Mouse (Mus musculus): Measurements from ENCODE around the gene E4f1. TPM values are rescaled to one million over a fixed set of nuclear protein-coding genes. Genes with fewer than 3 reads are reported as not detected.

Gene E4f1
- 10 to 100 TPM; 64.4 to 88.9 TPM for total RNA-seq (2023)

DNA sequence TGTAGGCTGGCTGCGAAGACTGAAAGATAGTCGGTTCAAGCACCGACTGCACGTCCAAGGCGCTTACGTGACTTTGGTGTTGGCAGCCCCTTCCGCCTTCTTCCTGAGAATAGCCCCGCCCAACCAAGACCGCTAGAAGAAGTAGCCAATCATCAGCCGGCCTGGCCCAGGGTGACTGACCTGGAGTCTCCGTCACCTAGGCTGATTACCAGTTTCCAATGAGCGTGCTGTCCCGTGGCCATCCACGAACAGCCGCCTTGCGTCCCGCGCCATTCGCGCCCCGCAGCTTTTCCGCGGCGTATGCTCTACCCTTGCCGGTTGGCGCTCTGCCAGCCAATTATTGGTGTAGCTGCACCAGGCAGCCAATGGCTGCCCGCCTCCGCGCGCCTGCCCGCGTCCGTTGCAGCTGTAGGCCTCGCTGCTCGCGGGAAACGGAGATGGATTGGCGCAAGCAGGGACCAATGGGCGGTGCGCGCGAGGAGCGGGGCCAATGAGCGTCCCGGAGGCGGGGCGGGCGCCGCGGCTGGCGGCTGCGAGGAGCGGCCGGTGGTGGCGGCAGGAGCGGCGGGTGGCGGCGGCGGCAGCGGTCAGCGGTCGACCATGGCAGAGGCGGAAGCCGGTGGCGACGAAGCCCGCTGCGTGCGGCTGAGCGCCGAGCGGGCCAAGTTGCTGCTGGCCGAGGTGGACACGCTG is at the start of gene E4f1, which contains the start of gene Pgp:
E4f1 (minus strand) TSS at position 404 of the 693 bp plus-strand sequence.
Pgp (plus strand) TSS at position 483 of the 693 bp plus-strand sequence.

DNA sequence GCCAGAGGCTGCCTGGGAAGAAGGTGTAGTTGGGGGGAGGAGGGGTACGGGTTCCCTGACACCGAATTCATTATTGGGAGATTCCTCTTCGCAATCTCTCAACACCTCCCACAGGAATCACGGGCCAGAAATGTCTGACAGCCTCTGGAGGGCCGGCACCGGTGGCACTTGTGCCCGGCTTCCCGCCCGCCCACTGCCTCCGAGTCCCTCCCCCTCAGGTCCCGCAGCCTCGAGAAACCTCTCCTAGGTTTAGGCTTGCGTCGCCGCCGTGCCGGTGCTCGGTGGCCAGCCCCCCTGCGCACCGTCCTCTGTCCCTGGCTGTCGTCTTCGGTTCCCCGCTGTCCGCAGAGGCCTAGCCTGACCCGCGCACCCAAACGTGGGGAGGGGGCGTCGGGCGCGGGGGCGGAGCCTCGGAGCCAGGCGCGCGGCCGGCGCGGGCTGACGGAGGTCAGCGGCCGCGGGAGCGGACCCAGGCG is 18.1 kb upstream of the E4f1 start, which contains the start of gene Caskin1:
Caskin1 (plus strand) TSS at position 416 of the 476 bp plus-strand sequence.

DNA sequence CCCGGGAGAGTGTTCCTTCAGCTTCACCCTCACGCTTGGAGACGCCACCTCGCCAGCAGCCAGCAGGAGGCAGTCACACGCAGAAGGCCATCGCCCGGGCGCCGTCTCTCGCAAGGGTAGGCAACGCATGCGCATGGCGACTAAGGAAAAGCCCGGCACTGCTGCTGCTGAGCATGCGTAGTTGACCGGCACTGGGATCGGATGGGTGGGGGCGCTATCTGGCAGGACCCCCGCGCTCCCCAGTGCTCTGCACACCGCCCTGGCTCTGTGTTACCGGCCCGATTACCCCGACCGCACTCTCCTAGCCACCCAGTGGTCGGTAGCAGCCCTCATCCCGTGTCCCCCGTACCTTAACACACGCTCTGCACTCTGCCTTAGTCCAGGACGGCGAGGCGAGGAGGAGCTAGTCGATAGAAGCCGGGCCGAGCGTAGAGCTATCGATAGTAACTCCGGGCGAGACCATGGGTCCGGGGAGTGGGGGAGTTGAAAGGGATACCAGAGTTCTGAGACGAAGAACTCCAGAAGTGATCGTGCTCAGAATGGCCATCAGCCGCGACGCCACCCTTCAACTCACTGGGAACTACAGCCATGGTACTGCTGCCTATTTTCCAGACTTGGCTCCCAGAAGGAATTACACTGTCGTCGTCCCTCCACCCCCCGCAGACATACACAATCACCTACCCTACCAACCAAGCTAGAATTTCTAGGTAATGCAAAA is 8.7 kb upstream of the E4f1 start, which contains the start of gene Mlst8:
Mlst8 (minus strand) TSS at position 416 of the 718 bp plus-strand sequence.

DNA sequence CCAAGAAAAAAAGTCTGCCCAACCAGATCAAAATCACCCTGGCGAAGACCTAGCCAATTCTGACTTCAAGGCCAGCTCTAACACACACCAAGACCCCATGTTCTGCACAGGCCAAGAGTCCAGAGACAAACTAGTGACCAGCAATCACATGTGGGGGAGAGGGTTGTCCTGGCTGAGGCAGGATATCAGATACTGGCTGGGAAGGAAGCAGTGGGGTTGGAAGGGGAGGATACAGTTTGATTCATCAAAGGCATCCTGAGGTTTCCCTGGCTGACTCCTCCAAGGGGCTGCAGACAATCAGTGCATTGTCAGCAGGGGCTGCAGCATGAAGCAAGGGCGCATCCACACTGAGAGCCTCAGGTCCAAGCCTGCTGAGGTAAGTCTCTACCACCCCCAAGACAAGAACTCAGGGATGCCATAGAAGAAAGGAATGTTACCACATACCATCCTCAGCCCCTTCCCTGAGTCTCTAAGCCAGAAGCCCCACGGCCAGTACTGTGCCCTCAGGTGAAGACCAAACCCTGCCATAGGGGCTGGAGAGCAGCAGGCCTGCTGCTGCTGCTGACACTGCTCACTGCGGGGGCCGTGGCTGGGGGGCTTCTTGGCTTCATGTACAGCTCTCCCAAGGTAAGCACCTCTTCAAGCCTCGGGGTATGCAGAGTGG is 3.6 kb upstream of the E4f1 start, which contains the start of gene Bricd5:
Bricd5 (plus strand) TSS at position 273 of the 664 bp plus-strand sequence.

DNA sequence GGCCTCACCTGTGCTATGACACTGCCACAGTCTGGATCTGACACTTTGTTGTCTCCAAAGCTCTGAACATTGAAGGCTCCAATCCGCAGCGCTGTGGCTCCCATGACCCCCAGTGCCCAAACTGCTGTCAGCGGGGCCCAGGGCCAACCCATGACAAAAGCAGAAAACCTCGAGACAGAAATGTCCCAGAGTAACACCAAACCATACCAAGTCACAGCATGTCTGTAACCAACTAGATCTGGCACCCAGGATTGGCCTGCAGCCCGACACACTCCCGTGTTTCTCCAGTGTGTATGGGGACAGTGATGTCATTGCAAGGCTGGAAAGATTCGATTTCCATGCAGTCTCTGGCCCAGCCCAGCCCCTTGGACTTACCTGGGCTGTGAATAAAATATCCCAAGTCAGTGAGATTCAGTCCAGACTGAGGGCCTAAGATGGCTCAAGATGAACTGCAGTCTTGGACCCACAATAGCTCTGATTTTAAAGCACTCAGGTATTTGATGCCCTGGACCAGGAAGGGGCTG is 27.4 kb downstream of the E4f1 start, which contains the start of gene Dnase1l2:
Dnase1l2 (minus strand) TSS at position 474 of the 524 bp plus-strand sequence.

DNA sequence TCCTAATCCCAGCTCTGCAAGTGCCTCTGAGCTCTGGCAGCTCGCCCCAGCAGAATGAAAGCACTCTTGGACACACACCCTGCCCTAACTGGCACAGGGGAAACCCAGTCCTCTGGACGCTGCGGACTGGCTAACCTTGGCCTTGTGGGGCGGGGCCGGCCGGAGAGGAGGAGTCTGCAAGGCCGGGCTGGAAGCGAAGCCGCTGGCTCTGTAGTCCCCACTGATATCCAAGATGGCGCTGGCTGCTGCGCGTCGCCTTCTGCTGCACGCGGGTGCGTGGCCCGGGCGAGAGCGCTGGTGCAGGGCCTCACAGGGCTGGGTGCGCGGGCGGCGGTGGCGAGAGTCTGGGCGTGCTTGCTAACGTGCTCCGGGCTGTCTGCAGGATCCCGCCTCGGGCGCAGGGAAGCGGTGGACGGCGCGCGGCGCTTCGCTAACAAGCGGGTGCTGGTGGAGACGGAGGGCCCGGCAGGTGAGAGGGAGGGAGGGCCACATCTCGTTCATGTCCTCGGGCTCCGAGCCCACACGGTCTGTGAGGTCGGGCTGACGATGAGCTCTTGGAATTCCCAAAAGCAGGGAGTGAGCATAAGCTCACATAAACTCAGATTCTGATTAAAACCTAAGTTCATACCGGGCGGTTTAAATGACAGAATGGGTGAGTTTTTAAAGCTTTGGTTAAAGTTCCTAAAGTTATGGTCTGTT is 43.5 kb downstream of the E4f1 start, which contains the start of gene Eci1:
Eci1 (plus strand) TSS at position 171 of the 699 bp plus-strand sequence.

DNA sequence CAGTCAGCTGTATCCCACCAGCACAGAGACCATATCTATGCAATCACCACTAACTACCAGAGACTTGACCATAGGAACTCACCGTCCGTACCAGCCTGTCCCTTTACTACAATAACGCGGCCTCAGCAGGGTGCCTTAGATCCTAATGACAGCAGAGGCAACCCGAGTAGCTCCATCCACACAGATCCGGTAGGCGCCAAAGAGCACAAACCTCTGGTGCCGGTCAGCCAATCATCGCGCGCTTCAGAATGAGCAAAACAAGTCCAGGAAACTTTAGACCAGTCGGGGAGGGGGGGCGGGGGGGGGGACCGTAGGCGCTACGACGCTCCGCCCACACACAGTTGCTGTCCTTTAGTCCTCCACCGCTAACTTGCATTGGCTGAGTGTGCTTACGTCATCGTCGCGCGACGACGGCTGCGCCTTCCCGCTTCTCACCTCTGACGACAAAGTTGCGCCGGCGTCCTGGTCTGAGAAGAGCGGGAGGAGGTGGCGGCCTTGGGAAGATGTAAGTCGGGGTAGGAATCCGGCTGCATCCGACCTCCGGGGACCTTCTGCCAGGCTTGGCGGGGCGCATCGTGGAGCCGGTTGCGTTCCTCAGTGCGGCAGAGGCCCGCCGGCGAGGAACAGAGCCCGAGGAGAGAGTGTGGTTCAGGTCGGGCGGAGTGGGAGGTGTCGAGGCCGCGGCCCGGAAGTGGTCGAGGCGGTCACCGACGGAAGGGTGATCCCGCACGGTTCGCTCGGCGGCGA is 55.7 kb downstream of the E4f1 start, which contains the start of gene Rnps1:
Rnps1 (plus strand) TSS at position 336 of the 747 bp plus-strand sequence.

Other genes starting within 250 kb of the E4f1 start
- gene Tedc2, start 249.5 kb downstream of the E4f1 start, total RNA-seq (2023) = 1 to 10 TPM; 7.3 to 8.3 TPM
- 10 to 100 TPM in 1 of 2 experiments, 1 to 10 TPM in 1; 7.7 to 10.2 TPM for gene Ccnf, start 218.8 kb downstream of the E4f1 start, total RNA-seq (2023)
- gene Abca17, start 119.2 kb downstream of the E4f1 start, total RNA-seq (2023) = under 1 TPM in 1 of 2 experiments, not detected in 1; 0.23 TPM
- gene Abca3, start 118.4 kb downstream of the E4f1 start, total RNA-seq (2023) = 10 to 100 TPM; 43.3 to 52.2 TPM
- 100 to 1,000 TPM; 153 to 159 TPM for gene Rnps1, start 55.7 kb downstream of the E4f1 start, total RNA-seq (2023)
- 10 to 100 TPM; 17.3 to 17.4 TPM for gene Eci1, start 43.7 kb downstream of the E4f1 start, total RNA-seq (2023)
- gene Dnase1l2, start 27.2 kb downstream of the E4f1 start, total RNA-seq (2023) = 1 to 10 TPM; 5.6 to 6.0 TPM
- gene Pgp, start 79 bp upstream of the E4f1 start, total RNA-seq (2023) = 10 to 100 TPM; 15.5 to 17.4 TPM
- gene Bricd5, start 3.6 kb upstream of the E4f1 start, total RNA-seq (2023) = 1 to 10 TPM in 1 of 2 experiments, under 1 TPM in 1; 0.76 to 1.2 TPM
- gene Mlst8, start 8.8 kb upstream of the E4f1 start, total RNA-seq (2023) = 10 to 100 TPM; 27.6 to 29.2 TPM
- not detected for gene Caskin1, start 18.3 kb upstream of the E4f1 start, total RNA-seq (2023)
- gene Traf7, start 57.6 kb upstream of the E4f1 start, total RNA-seq (2023) = 100 to 1,000 TPM; 162 to 172 TPM
- 1 to 10 TPM; 1.8 to 2.0 TPM for gene Rab26, start 63.9 kb upstream of the E4f1 start, total RNA-seq (2023)
- 100 to 1,000 TPM; 103 to 104 TPM for gene Pkd1, start 79.5 kb upstream of the E4f1 start, total RNA-seq (2023)
- gene Tsc2, start 162.3 kb upstream of the E4f1 start, total RNA-seq (2023) = 10 to 100 TPM; 58.4 to 76.0 TPM
- gene Nthl1, start 162.4 kb upstream of the E4f1 start, total RNA-seq (2023) = 1 to 10 TPM; 4.3 to 5.2 TPM
- gene Slc9a3r2, start 180.0 kb upstream of the E4f1 start, total RNA-seq (2023) = not detected
- gene Npw, start 188.1 kb upstream of the E4f1 start, total RNA-seq (2023) = not detected
- gene Zfp598, start 199.4 kb upstream of the E4f1 start, total RNA-seq (2023) = 10 to 100 TPM; 63.7 to 67.1 TPM
- gene Syngr3, start 219.6 kb upstream of the E4f1 start, total RNA-seq (2023) = under 1 TPM in 1 of 2 experiments, not detected in 1; 0.47 TPM
- gene Gfer, start 225.8 kb upstream of the E4f1 start, total RNA-seq (2023) = 10 to 100 TPM; 20.5 to 22.8 TPM
- 1 to 10 TPM; 2.4 to 5.0 TPM for gene Noxo1, start 225.9 kb upstream of the E4f1 start, total RNA-seq (2023)
- 10 to 100 TPM; 27.4 to 33.3 TPM for gene Tbl3, start 237.3 kb upstream of the E4f1 start, total RNA-seq (2023)
- gene Rnf151, start 247.8 kb upstream of the E4f1 start, total RNA-seq (2023) = not detected
- 1,000 to 10,000 TPM; 1,514 to 1,529 TPM for gene Rps2, start 247.8 kb upstream of the E4f1 start, total RNA-seq (2023)

Measured in T-cell, adult 66 days (primary cell).